Mouse (Mus musculus) T-helper 2 cell (primary cell): ENCODE measurements at regions not wholly inside any gene's neighbourhood (a gene's known extent, or its start where the extent isn't known, plus 50 kb on each side); places are given as distances from the start of the nearest gene placed in this dataset.

Source experiments
- in situ Hi-C: fragments of 300-600 bp; cut with MboI, MseI; formaldehyde crosslinking; loops from one replicate; pipeline ENCODE4 v1.15.1; 2025; ENCODE audit warnings: high pct_unique_total_duplicates

DNA sequence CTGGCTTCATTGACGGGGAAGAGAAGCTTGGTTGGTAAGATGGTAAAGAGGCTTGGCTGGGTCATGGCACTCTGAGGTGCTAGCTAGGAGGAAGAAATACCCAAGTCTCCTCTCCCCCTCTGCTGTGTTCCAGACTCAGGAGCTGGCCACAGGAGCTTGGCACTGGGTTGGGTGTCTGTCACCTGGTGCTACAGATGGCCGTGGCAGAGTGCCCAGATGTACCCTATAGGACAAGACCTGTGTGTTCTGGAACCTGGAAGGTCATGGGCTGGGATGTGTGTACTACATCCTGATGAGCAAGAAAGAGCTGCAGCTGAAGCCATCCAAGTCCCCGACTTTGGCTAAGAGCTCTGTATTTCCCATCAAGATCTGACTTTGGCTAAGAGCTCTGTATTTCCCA is 72.4 kb downstream of the Nupl2 start:
- in situ Hi-C loops, result no loop called here

DNA sequence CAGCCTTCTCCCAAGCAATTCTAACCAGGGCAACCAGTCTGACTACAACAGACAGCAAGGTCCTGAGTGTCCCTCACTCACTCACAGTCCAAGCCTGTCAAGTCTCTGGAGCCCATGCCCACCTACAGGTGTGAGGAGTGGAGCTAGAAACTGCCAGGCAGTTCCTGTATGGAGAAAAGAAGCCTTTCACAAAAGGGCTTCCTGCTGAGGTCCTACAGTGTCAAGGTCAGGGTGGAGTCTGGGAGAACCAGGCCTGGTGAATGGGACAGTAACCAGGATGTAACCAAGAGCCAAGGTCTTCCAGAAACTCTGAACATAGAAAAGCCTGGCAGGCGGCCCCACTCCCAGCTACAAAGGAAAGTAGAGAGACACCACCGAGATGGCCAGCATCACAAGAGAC is 74.2 kb downstream of the Nupl2 start:
- in situ Hi-C loops, result no loop called here

DNA sequence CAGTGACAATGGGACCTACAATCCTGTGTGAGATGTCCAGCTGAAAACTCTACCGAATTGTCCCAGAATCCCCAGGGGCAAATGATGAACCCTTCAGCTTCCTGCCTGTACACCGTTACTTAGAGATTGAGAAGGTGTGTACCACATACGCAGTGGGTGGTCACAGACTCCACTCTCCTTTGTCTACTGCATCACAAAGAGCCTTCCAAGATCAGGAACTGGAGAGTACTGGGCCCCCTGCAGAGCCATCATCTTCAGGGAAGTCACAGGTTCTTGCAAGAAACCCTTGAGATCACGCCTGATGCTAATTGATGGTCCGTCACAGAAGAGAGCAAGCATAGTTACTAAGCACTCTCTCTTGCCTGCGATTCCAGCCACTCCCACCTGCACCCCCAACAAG is 79.4 kb downstream of the Nupl2 start:
- in situ Hi-C loops, result no loop called here

DNA sequence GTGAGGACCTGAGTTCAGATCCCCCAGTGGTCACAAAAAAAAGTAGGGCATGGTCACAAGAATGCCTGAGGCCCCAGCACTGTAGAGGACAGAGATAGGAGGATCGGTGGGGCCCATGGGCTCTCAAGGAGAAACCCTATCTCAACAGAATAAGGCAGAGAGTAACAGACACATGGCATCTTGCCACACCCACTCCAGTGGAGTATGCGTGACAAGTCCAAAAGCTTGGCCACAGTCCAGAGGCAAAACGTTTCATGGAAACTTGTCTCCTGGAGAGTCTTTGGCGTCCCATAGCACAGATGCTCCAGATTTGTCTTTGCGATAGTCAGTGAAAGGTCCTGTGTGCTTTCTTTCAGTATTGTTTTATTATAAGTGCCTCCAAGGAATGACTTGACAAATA is 90.7 kb downstream of the Nupl2 start:
- in situ Hi-C loops, result no loop called here

DNA sequence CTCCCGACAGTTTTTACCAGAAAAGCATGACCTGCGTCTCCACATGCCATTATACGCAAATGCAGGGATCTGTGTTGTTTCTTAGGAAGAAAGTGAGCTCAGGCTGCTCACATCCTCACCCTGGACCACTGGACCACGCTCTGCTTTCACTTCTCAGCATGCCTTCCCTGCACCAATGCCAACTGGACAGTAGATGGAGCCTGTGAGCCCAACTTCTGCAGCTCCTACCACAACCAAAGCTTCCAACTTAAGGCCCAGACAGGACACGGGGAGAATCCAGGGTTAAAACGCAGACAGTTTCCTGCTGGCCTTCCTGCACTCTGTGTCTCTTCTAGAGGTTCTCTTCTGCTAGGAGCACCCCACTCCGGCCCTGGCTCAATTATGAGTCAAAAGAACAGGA is 90.3 kb downstream of the Kcnh2 start:
- in situ Hi-C loops, result loop anchor here (10.0 kb wide), 1 partner anchor 156 kb away; the partner anchor contains the start of gene Klhl7

DNA sequence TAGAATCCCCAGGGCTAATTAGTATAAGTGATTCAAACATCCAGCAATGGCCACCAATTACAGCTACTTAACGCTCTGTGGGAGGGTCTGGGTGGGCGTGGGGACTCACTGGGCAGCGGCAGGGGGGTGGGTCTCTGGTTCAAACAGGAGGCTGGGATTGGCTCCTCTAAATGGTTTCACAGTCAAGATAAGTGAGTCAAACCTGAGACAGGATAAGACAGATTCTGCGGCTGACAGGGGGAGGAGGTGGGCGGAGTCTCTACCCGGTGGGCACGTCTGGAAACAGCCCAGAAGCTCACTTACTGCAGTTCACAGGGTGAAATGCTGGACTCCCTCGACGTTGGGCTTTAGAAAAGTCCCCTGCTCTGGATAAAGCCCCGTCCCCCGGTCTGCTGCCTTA is 89.3 kb downstream of the Kcnh2 start:
- in situ Hi-C loops, result loop anchor here (10.0 kb wide), 1 partner anchor 157 kb away; the partner anchor contains the start of gene Klhl7

DNA sequence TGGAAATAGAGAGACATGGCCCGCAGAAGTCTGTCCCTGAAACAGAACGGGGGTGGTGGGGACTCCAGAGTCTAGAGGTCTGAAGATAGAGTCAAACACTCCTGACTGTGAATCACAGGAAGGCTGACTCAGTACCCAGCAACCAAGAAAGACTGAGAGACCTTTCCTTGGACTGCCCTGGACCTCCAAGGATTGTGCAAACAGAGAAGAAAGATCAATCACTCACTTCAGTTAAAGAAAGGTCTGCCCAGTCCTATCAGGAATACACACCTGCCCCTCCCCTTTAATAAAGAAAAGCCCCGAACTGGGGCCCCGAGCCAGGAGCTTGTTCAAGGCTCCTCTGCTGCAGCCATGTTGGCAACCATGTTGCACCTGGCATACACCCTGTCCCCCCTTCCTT is 87.3 kb downstream of the Kcnh2 start:
- in situ Hi-C loops, result loop anchor here (10.0 kb wide), 1 partner anchor 159 kb away; the partner anchor contains the start of gene Klhl7

DNA sequence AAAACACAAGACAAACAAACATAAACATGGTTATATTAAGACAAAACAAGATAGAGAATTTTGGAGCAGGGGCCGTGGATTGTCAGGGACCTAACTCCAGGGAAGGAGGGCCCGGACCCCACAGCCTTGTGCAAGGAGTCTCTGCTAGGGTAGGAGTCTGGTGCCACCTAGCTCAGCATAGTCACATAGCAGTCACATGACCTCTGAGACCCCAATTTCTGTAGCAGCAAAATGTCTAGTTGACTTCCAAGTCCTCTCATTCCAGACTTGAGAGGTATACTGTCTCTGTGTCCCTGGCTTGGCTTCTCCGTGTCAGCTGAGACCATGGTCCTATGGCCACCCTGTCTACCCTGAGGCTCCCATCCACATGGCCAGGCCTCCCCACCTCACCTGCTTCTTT is 86.0 kb downstream of the Kcnh2 start:
- in situ Hi-C loops, result loop anchor here (10.0 kb wide), 1 partner anchor 161 kb away; the partner anchor contains the start of gene Klhl7

DNA sequence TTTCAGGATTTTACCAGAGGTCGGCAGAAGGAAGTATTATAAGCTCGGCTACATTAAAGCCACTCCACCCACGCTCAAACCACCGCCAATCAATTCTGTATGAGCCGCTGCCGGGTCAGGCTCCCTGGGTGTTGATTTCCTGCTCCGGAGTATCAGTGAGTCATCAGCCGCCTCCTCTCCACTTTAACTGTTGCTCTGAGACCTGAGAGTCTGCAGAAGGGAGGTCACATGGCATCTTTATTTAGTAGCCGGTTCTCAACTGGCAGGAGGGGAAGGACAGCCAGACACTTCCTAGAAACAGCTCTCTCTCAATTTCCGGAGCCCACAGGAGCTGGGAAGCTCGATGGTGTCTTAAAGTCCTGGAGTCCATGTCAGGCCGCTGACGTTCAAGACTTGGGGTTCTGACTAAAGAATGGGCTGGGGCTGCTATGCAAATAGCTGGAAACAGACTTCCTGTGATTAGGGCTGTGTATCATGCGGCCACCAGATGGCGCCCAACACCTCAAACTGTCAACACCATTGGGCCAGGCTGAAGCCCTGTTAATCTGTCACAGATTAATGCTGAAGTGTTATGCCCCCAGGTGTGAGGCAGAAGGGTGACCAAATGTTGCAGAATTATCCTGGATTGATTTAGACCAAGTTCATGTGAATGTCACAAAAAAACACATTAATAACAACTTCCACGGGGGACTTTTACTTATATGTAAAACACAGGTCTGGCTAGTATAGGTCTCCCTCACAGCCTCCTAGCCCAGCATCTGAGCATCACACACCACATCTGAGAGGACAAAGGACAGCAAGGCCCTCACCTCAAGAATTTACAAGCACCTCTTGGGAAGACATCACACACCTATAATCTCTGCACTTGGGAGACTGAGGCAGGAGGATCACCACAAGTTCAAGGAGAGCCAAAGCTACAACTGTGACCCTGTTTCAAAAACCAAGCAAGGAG is 84.8 kb downstream of the Kcnh2 start:
- in situ Hi-C loops, result loop anchor here (10.0 kb wide), 1 partner anchor 162 kb away; the partner anchor contains the start of gene Klhl7
